Mouse (Mus musculus) brain, embryonic 14.5 days (tissue): ENCODE measurements around the gene Gng12.

Experiments used
- CTCF ChIP-seq: fragments of 200-500 bp; IDR thresholded peaks from 2 replicates; pipeline ENCODE4 v1.5.1; 2012; ENCODE audit warnings: inconsistent platforms, mild to moderate bottlenecking, moderate library complexity, borderline replicate concordance; ENCODE audit not compliant: insufficient read depth, insufficient read length; ENCODE audit errors: extremely low read depth
- POLR2A ChIP-seq: fragments of 200-500 bp; IDR thresholded peaks from 2 replicates; pipeline ENCODE4 v1.6.1; 2012; ENCODE audit warnings: mild to moderate bottlenecking, inconsistent platforms, borderline replicate concordance; ENCODE audit not compliant: poor library complexity, insufficient read depth, insufficient read length, severe bottlenecking; ENCODE audit errors: extremely low read depth

GRCm38 (mm10) chr6:67048052-67048691, 152.0 kb downstream of the Gng12 start:
- TF ChIP-seq CTCF (no peak), POLR2A (no peak)
